Comparison of ENCODE assay signal across 17 mouse cellular contexts in genomic region chr1:136699571-136699970, GRCm38 (mm10).
"Had no signal": no experiment of that assay in that cellular context is flagged by ENCODE, and none has a peak within 500 bp of the region (broad histone marks: within the 10 kb centered on the region; RNA-seq: fewer than 3 reads in every experiment).

No protein-coding gene starts in this region.

- H3K4me2 ChIP-seq: liver, embryonic 13.5 days; lung, embryonic 15.5 days; midbrain, embryonic 13.5 days had no signal

- H3K27ac ChIP-seq: left cerebral cortex, adult 2 months; midbrain, embryonic 10.5 days; midbrain, embryonic 13.5 days had no signal

- ATAC-seq: midbrain, embryonic 13.5 days; midbrain, embryonic 16.5 days had no signal

- H3K9ac ChIP-seq: liver, embryonic 13.5 days; lung, embryonic 15.5 days; midbrain, embryonic 13.5 days had no signal

- DNase-seq: kidney, adult 18-20 months; kidney, adult 9 months; kidney, postnatal 25 days; layer of hippocampus, postnatal 36 days; liver, embryonic 13.5 days; lung, postnatal 10 days; lung, postnatal 36 days; right cerebral cortex, adult 18-20 months; right cerebral cortex, postnatal 25 days; spleen, adult 18-20 months had no signal

- H3K27me3 ChIP-seq: liver, embryonic 13.5 days; lung, embryonic 15.5 days; midbrain, embryonic 13.5 days had no signal

- H3K4me3 ChIP-seq: left cerebral cortex, adult 2 months; liver, embryonic 13.5 days; lung, embryonic 15.5 days; megakaryocyte, embryonic 14.5 days; midbrain, embryonic 10.5 days; midbrain, embryonic 13.5 days; myocyte had no signal

- H3K36me3 ChIP-seq: liver, embryonic 13.5 days; lung, embryonic 15.5 days; midbrain, embryonic 10.5 days; midbrain, embryonic 13.5 days had no signal

- H3K9me3 ChIP-seq: liver, embryonic 13.5 days; lung, embryonic 15.5 days; megakaryocyte, embryonic 14.5 days; midbrain, embryonic 10.5 days; midbrain, embryonic 13.5 days had no signal
